Comparison of ENCODE assay signal across 1 mouse cellular context in the genomic region with DNA sequence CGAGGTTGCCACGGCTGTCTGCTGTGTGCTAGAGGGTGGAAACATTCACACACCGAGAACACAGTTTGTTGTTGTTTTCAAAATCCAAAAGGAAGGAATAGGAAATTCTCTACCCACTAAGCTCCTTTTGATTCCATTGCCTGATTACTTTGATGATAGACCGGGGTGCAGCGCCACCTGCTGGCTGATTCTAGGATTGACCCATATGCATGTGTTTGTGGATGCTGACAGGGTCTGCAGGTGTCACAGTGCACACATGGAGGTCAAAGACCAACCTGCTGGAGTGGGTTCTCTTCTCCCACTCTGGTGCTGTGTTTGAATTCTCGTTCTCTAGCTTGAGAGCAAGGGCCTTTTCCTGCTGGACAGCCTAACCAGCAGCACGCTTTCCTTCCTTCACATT.
TF ChIP-seq lines count a peak whose summit lies in the region.

No protein-coding gene starts in this region.

TF ChIP-seq in MEL, 35 proteins besides CTCF, POLR2A, EP300 and RAD21 (continued from another document):
- TF ChIP-seq MEF2A (IDR thresholded peaks at IDR 0.05; ENCODE audit: extremely low read depth, insufficient replicate concordance, low read depth, low read length, poor library complexity, severe bottlenecking) = no peak
- TF ChIP-seq ZMIZ1 (IDR thresholded peaks at IDR 0.05; ENCODE audit: low read depth, low read length) = no peak
